Mouse (Mus musculus) liver, embryonic 14.5 days (tissue): Measurements from ENCODE around the gene Hcar2.

Source experiments
- CTCF ChIP-seq: IDR thresholded peaks from 2 replicates; pipeline ENCODE4 v1.5.1; 2016; ENCODE audit warnings: antibody characterized with exemption, low read depth, control low read depth
- EP300 ChIP-seq: IDR thresholded peaks from 2 replicates; pipeline ENCODE4 v1.6.1; 2016; ENCODE audit warnings: antibody characterized with exemption, low read depth

DNA sequence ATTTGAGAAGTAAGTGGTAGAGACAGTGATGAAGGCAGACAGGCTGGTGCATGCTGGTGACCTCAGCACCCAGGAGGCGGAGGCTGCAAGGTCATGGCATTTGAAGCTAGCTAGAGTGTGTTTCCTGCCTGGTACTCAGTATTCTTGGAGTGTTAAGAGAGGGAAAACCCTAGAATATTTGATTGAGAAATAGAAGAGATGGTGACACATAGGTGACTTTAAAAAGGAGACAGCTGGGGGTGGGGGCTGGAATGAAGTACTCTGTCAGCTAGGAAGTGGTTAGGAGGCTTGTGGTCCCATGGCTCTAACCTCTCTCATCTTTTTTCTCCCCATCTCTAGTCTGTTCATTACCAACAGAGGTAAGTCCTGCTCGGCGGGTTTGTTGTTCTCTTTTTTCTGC lies 49.6 kb upstream of the Hcar2 start:
- no peak for TF ChIP-seq EP300
- no peak for TF ChIP-seq CTCF
